Mouse (Mus musculus): ENCODE data around the gene Med10. TPM values are rescaled to one million over a fixed set of nuclear protein-coding genes. Genes with fewer than 3 reads are reported as not detected.

Med10 gene
- 134 and 136 TPM in 2 replicates for polyA plus RNA-seq (2014; fragmentation: Nextera tagmentation; extraction: Ambion mirVana)

GRCm38 (mm10) chr13:69802095-69802494, at the start of gene Med10:
Med10 (plus strand) TSS chr13:69802395.
- H3K4me2 ChIP-seq (replicated peaks; ENCODE audit: low read depth, low read length) = no peak within 1 kb of the TSS
- no peak within 1 kb of the TSS for H3K9ac ChIP-seq (replicated peaks; ENCODE audit: low read depth, low read length)
- no peak for ATAC-seq (ENCODE audit: insufficient number of reproducible peaks, insufficient read depth, low FRiP score, low read depth)
- 77% methylated on average over 5 of the region's 5 CpGs for WGBS
- no peaks in the 10 kb centered on the region for H3K36me3 ChIP-seq (ENCODE audit: control insufficient read depth, insufficient read depth, low read length)
- no peaks in the 10 kb centered on the region for H3K4me1 ChIP-seq (ENCODE audit: control insufficient read depth, insufficient read depth, low read length)
- H3K4me3 ChIP-seq (ENCODE audit: low read depth, low read length) = no peak within 1 kb of the TSS
- no peaks in the 10 kb centered on the region for H3K27me3 ChIP-seq (ENCODE audit: control insufficient read depth, insufficient read depth, low read length)
- H3K27ac ChIP-seq (ENCODE audit: low read length) = no peak within 1 kb of the TSS
- H3K9me3 ChIP-seq (ENCODE audit: control insufficient read depth, low read depth, low read length) = no peaks in the 10 kb centered on the region

- no peak overlapping the region for H3K4me3 ChIP-seq (ENCODE audit: low read depth, low read length)
- H3K27ac ChIP-seq (ENCODE audit: low read length) = no peak overlapping the region
- WGBS = 70% methylated on average over 2 of the region's 2 CpGs
- H3K36me3 ChIP-seq (ENCODE audit: control insufficient read depth, insufficient read depth, low read length) = no peaks in the 10 kb centered on the region
- H3K4me2 ChIP-seq (replicated peaks; ENCODE audit: low read depth, low read length) = no peak overlapping the region
- no peaks in the 10 kb centered on the region for H3K27me3 ChIP-seq (ENCODE audit: control insufficient read depth, insufficient read depth, low read length)
- H3K9ac ChIP-seq (replicated peaks; ENCODE audit: low read depth, low read length) = no peak overlapping the region
- H3K9me3 ChIP-seq (ENCODE audit: control insufficient read depth, low read depth, low read length) = no peaks in the 10 kb centered on the region
- no peaks in the 10 kb centered on the region for H3K4me1 ChIP-seq (ENCODE audit: control insufficient read depth, insufficient read depth, low read length)
- no peak for ATAC-seq (ENCODE audit: insufficient number of reproducible peaks, insufficient read depth, low FRiP score, low read depth)
Measured at GRCm38 (mm10) chr13:69752875-69753274, 49.3 kb upstream of the Med10 start.

- no peak overlapping the region for H3K4me2 ChIP-seq (replicated peaks; ENCODE audit: low read depth, low read length)
- no peak overlapping the region for H3K4me3 ChIP-seq (ENCODE audit: low read depth, low read length)
- no peaks in the 10 kb centered on the region for H3K9me3 ChIP-seq (ENCODE audit: control insufficient read depth, low read depth, low read length)
- H3K36me3 ChIP-seq (ENCODE audit: control insufficient read depth, insufficient read depth, low read length) = no peaks in the 10 kb centered on the region
- ATAC-seq (ENCODE audit: insufficient number of reproducible peaks, insufficient read depth, low FRiP score, low read depth) = no peak
- 67% methylated on average over 6 of the region's 6 CpGs for WGBS
- H3K9ac ChIP-seq (replicated peaks; ENCODE audit: low read depth, low read length) = no peak overlapping the region
- H3K27ac ChIP-seq (ENCODE audit: low read length) = no peak overlapping the region
- H3K4me1 ChIP-seq (ENCODE audit: control insufficient read depth, insufficient read depth, low read length) = no peaks in the 10 kb centered on the region
- no peaks in the 10 kb centered on the region for H3K27me3 ChIP-seq (ENCODE audit: control insufficient read depth, insufficient read depth, low read length)
Measured at GRCm38 (mm10) chr13:69758979-69759378, 43.2 kb upstream of the Med10 start.

- Histone ChIP-seq H3K4me3 (ENCODE audit: low read depth, low read length) (no peak overlapping the region), H3K4me1 (ENCODE audit: control insufficient read depth, insufficient read depth, low read length) (no peaks in the 10 kb centered on the region), H3K4me2 (replicated peaks; ENCODE audit: low read depth, low read length) (no peak overlapping the region), H3K27ac (ENCODE audit: low read length) (no peak overlapping the region), H3K36me3 (ENCODE audit: control insufficient read depth, insufficient read depth, low read length) (no peaks in the 10 kb centered on the region), H3K27me3 (ENCODE audit: control insufficient read depth, insufficient read depth, low read length) (no peaks in the 10 kb centered on the region), H3K9me3 (ENCODE audit: control insufficient read depth, low read depth, low read length) (no peaks in the 10 kb centered on the region), H3K9ac (replicated peaks; ENCODE audit: low read depth, low read length) (no peak overlapping the region)
- 75% methylated on average over 10 of the region's 10 CpGs for WGBS
- no peak for ATAC-seq (ENCODE audit: insufficient number of reproducible peaks, insufficient read depth, low FRiP score, low read depth)
Measured at GRCm38 (mm10) chr13:69761393-69761792, 40.8 kb upstream of the Med10 start.

- H3K36me3 ChIP-seq (ENCODE audit: control insufficient read depth, insufficient read depth, low read length) = no peaks in the 10 kb centered on the region
- no peak overlapping the region for H3K4me3 ChIP-seq (ENCODE audit: low read depth, low read length)
- no peak overlapping the region for H3K27ac ChIP-seq (ENCODE audit: low read length)
- ATAC-seq (ENCODE audit: insufficient number of reproducible peaks, insufficient read depth, low FRiP score, low read depth) = no peak
- H3K27me3 ChIP-seq (ENCODE audit: control insufficient read depth, insufficient read depth, low read length) = no peaks in the 10 kb centered on the region
- H3K4me1 ChIP-seq (ENCODE audit: control insufficient read depth, insufficient read depth, low read length) = no peaks in the 10 kb centered on the region
- no peaks in the 10 kb centered on the region for H3K9me3 ChIP-seq (ENCODE audit: control insufficient read depth, low read depth, low read length)
- H3K4me2 ChIP-seq (replicated peaks; ENCODE audit: low read depth, low read length) = no peak overlapping the region
- WGBS = 61% methylated on average over 9 of the region's 9 CpGs
- H3K9ac ChIP-seq (replicated peaks; ENCODE audit: low read depth, low read length) = no peak overlapping the region
Measured at GRCm38 (mm10) chr13:69764646-69765045, 37.5 kb upstream of the Med10 start.

- no peak overlapping the region for H3K4me2 ChIP-seq (replicated peaks; ENCODE audit: low read depth, low read length)
- no peak overlapping the region for H3K4me3 ChIP-seq (ENCODE audit: low read depth, low read length)
- no peaks in the 10 kb centered on the region for H3K27me3 ChIP-seq (ENCODE audit: control insufficient read depth, insufficient read depth, low read length)
- 90% methylated on average over 10 of the region's 10 CpGs for WGBS
- no peak overlapping the region for H3K27ac ChIP-seq (ENCODE audit: low read length)
- no peak overlapping the region for H3K9ac ChIP-seq (replicated peaks; ENCODE audit: low read depth, low read length)
- H3K4me1 ChIP-seq (ENCODE audit: control insufficient read depth, insufficient read depth, low read length) = no peaks in the 10 kb centered on the region
- no peak for ATAC-seq (ENCODE audit: insufficient number of reproducible peaks, insufficient read depth, low FRiP score, low read depth)
- no peaks in the 10 kb centered on the region for H3K36me3 ChIP-seq (ENCODE audit: control insufficient read depth, insufficient read depth, low read length)
- H3K9me3 ChIP-seq (ENCODE audit: control insufficient read depth, low read depth, low read length) = no peaks in the 10 kb centered on the region
Measured at GRCm38 (mm10) chr13:69768152-69768551, 34.0 kb upstream of the Med10 start.

- H3K9me3 ChIP-seq (ENCODE audit: control insufficient read depth, low read depth, low read length) = no peaks in the 10 kb centered on the region
- no peaks in the 10 kb centered on the region for H3K27me3 ChIP-seq (ENCODE audit: control insufficient read depth, insufficient read depth, low read length)
- WGBS = 78% methylated on average over 12 of the region's 12 CpGs
- H3K27ac ChIP-seq (ENCODE audit: low read length) = no peak overlapping the region
- H3K36me3 ChIP-seq (ENCODE audit: control insufficient read depth, insufficient read depth, low read length) = no peaks in the 10 kb centered on the region
- H3K4me2 ChIP-seq (replicated peaks; ENCODE audit: low read depth, low read length) = no peak overlapping the region
- no peaks in the 10 kb centered on the region for H3K4me1 ChIP-seq (ENCODE audit: control insufficient read depth, insufficient read depth, low read length)
- H3K9ac ChIP-seq (replicated peaks; ENCODE audit: low read depth, low read length) = no peak overlapping the region
- no peak for ATAC-seq (ENCODE audit: insufficient number of reproducible peaks, insufficient read depth, low FRiP score, low read depth)
- H3K4me3 ChIP-seq (ENCODE audit: low read depth, low read length) = no peak overlapping the region
Measured at GRCm38 (mm10) chr13:69770538-69771456, 31.4 kb upstream of the Med10 start.

- Histone ChIP-seq H3K9me3 (ENCODE audit: control insufficient read depth, low read depth, low read length) (no peaks in the 10 kb centered on the region), H3K27me3 (ENCODE audit: control insufficient read depth, insufficient read depth, low read length) (no peaks in the 10 kb centered on the region), H3K36me3 (ENCODE audit: control insufficient read depth, insufficient read depth, low read length) (no peaks in the 10 kb centered on the region), H3K27ac (ENCODE audit: low read length) (no peak overlapping the region), H3K4me1 (ENCODE audit: control insufficient read depth, insufficient read depth, low read length) (no peaks in the 10 kb centered on the region), H3K4me3 (ENCODE audit: low read depth, low read length) (no peak overlapping the region), H3K9ac (replicated peaks; ENCODE audit: low read depth, low read length) (no peak overlapping the region), H3K4me2 (replicated peaks; ENCODE audit: low read depth, low read length) (no peak overlapping the region)
- WGBS = 76% methylated on average over 4 of the region's 4 CpGs
- ATAC-seq (ENCODE audit: insufficient number of reproducible peaks, insufficient read depth, low FRiP score, low read depth) = no peak
Measured at GRCm38 (mm10) chr13:69772358-69772757, 29.8 kb upstream of the Med10 start.

All from stomach, embryonic 14.5 days (tissue).